Comparison of ENCODE assay signal across 19 mouse cellular contexts in the genomic region with DNA sequence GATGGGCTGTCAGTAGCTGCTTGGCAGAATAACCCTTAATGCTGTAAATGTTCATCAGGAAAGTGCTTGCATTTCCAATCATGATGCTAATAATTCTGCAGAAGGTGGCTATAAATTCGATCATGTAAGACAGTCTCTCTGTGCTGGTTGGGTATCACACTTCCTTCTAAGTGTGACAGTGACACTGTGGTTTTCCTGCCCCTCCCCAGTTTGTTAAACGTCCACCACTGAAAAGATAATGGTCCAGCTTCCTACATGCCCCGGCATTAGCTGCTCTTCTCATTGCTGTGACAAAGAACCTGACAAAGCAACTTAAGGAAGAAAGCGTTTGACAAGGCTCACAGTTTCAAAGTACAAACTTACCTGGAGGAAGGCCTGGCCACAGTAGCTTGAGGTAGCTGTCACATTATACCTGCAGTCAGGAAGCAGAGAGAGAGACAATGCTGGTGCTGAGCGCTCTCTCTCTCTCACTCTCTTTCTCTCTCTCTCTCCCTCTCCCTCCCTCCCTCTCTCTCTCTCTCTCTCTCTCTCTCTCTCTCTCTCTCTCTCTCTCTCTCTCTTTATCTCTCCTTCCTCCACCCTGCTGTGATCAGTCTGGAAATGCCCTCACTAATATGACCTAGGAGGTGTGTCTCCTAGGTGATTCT.
"Had no signal": no experiment of that assay in that cellular context is flagged by ENCODE, and none has a peak within 500 bp of the region (broad histone marks: within the 10 kb centered on the region; RNA-seq: fewer than 3 reads in every experiment).

No protein-coding gene starts in this region.

- H3K27ac ChIP-seq: liver, embryonic 13.5 days; macrophage; midbrain, embryonic 10.5 days; midbrain, embryonic 13.5 days; neural tube, embryonic 12.5 days; neural tube, embryonic 15.5 days had no signal

- H3K36me3 ChIP-seq: liver, embryonic 13.5 days; midbrain, embryonic 10.5 days; midbrain, embryonic 13.5 days; neural tube, embryonic 12.5 days; neural tube, embryonic 15.5 days had no signal

- H3K9ac ChIP-seq: liver, embryonic 13.5 days; lung, embryonic 14.5 days; midbrain, embryonic 13.5 days; neural tube, embryonic 12.5 days; neural tube, embryonic 15.5 days had no signal

- H3K4me1 ChIP-seq: liver, embryonic 13.5 days; midbrain, embryonic 10.5 days; neural tube, embryonic 12.5 days; neural tube, embryonic 15.5 days had no signal

- H3K4me3 ChIP-seq: liver, embryonic 13.5 days; midbrain, embryonic 10.5 days; midbrain, embryonic 13.5 days; myocyte; neural tube, embryonic 12.5 days; neural tube, embryonic 15.5 days had no signal

- H3K9me3 ChIP-seq: liver, embryonic 13.5 days; midbrain, embryonic 10.5 days; midbrain, embryonic 13.5 days; neural tube, embryonic 12.5 days; neural tube, embryonic 15.5 days had no signal

- H3K27me3 ChIP-seq: liver, embryonic 13.5 days; midbrain, embryonic 13.5 days; neural tube, embryonic 12.5 days; neural tube, embryonic 15.5 days had no signal

- ATAC-seq: lung, postnatal 0 days; midbrain, embryonic 13.5 days; midbrain, embryonic 16.5 days had no signal

- DNase-seq: kidney, adult 11 months; kidney, adult 9 months; kidney, postnatal 14 days; kidney, postnatal 4 days; liver, embryonic 13.5 days; lung, embryonic 14.5 days; right cerebral cortex, adult 18-20 months; right cerebral cortex, postnatal 14 days; right cerebral cortex, postnatal 4 days; thymus, adult 18-20 months; thymus, postnatal 4 days had no signal
